Mouse (Mus musculus) kidney, embryonic 16.5 days (tissue): ENCODE measurements around the gene Phf20. TPM values are rescaled to one million over a fixed set of nuclear protein-coding genes. Genes with fewer than 3 reads are reported as not detected.

Source experiments
- ATAC-seq: fragments of 200-750 bp; cut with Nextera tagmentation; 2 replicates; pipeline ENCODE4 v1.8.0; 2017; ENCODE audit warnings: moderate TSS enrichment; ENCODE audit not compliant: low FRiP score, low TSS enrichment
- H3K27ac ChIP-seq: fragments of 300-500 bp; sonication (generic); 2 replicates; pipeline ENCODE4 v1.5.1; 2014; ENCODE audit warnings: low read length
- H3K27me3 ChIP-seq: fragments of 300-500 bp; sonication (generic); 2 replicates; pipeline ENCODE4 v1.6.1; 2014; ENCODE audit warnings: low read length, control low read depth, mixed read lengths; ENCODE audit not compliant: insufficient read depth
- H3K36me3 ChIP-seq: fragments of 300-500 bp; sonication (generic); 2 replicates; pipeline ENCODE4 v1.6.1; 2014; ENCODE audit warnings: low read length, control low read depth, mixed read lengths; ENCODE audit not compliant: insufficient read depth
- H3K4me1 ChIP-seq: fragments of 300-500 bp; sonication (generic); 2 replicates; pipeline ENCODE4 v1.6.1; 2014; ENCODE audit warnings: low read length, control low read depth, mixed read lengths; ENCODE audit not compliant: insufficient read depth
- H3K4me2 ChIP-seq: fragments of 300-500 bp; sonication (generic); replicated peaks from 2 replicates; pipeline ENCODE4 v1.6.1; 2014; ENCODE audit warnings: low read depth, low read length
- H3K4me3 ChIP-seq: fragments of 300-500 bp; sonication (generic); 2 replicates; pipeline ENCODE4 v1.5.1; 2014; ENCODE audit warnings: mild to moderate bottlenecking, low read length
- H3K9ac ChIP-seq: fragments of 300-500 bp; sonication (generic); replicated peaks from 2 replicates; pipeline ENCODE4 v1.6.1; 2014; ENCODE audit warnings: low read length
- H3K9me3 ChIP-seq: fragments of 300-500 bp; sonication (generic); 2 replicates; pipeline ENCODE4 v1.6.1; 2016; ENCODE audit warnings: low read length, control low read depth
- WGBS: fragments of 180-500 bp; shearing (Covaris S2); extraction: QIAGEN DNeasy Blood & Tissue Kit; methylation state at CpG from one replicate; pipeline ENCODE4 v1.1.7; 2014; 5-methylcytosine and 5-hydroxymethylcytosine counted together
- polyA plus RNA-seq: library from polyadenylated mRNA; unstranded; fragments of >200 nt; fragmentation: Nextera tagmentation; extraction: Ambion mirVana; gene quantifications from 2 replicates; pipeline ENCODE4 v1.2.1, GENCODE M21; 2015

The Phf20 gene
- polyA plus RNA-seq, 1 experiment from 2014 or later: 68.2 TPM

GRCm38 (mm10) chr2:156197129-156197911, 1.1 kb downstream of the Phf20 start:
- Histone ChIP-seq H3K9me3 (no peaks in the 10 kb centered on the region), H3K36me3 (peaks cover 4% of the 10 kb centered on the region; the same call in 1 of the 2 replicates), H3K4me1 (peaks cover 35% of the 10 kb centered on the region), H3K27ac (peak overlapping the region; percentile 97), H3K4me2 (peak overlapping the region; percentile 82), H3K27me3 (no peaks in the 10 kb centered on the region), H3K4me3 (peak overlapping the region; percentile 80), H3K9ac (peak overlapping the region; percentile 91)
- no peak for ATAC-seq
- WGBS: 5% methylated on average over 17 of the region's 17 CpGs

- H3K4me3 ChIP-seq: no peak overlapping the region
- H3K9me3 ChIP-seq: no peaks in the 10 kb centered on the region
- peak overlapping the region; percentile 3 for H3K27ac ChIP-seq
- peaks cover 10% of the 10 kb centered on the region; the same call in 1 of the 2 replicates for H3K36me3 ChIP-seq
- 62% methylated on average over 3 of the region's 3 CpGs for WGBS
- no peaks in the 10 kb centered on the region for H3K27me3 ChIP-seq
- peaks cover 45% of the 10 kb centered on the region for H3K4me1 ChIP-seq
- no peak overlapping the region; the same call in 1 of the 2 replicates for H3K9ac ChIP-seq
- peak overlapping the region; percentile 19; the same call in 1 of the 2 replicates for H3K4me2 ChIP-seq
- no peak for ATAC-seq
These were observed 3.7 kb downstream of the Phf20 start for GRCm38 (mm10) chr2:156199944-156200343.

- 87% methylated on average over 4 of the region's 4 CpGs for WGBS
- no peak overlapping the region for H3K4me2 ChIP-seq
These were observed 5.2 kb downstream of the Phf20 start for GRCm38 (mm10) chr2:156201486-156201885.

GRCm38 (mm10) chr2:156202848-156203437, 6.7 kb downstream of the Phf20 start:
- peak; percentile 82 for ATAC-seq
- Histone ChIP-seq H3K9ac (peak overlapping the region; percentile 44; the same call in 1 of the 2 replicates), H3K4me3 (no peak overlapping the region), H3K4me1 (peaks cover 35% of the 10 kb centered on the region), H3K27me3 (no peaks in the 10 kb centered on the region), H3K36me3 (peaks cover 19% of the 10 kb centered on the region; the same call in 1 of the 2 replicates), H3K9me3 (no peaks in the 10 kb centered on the region), H3K4me2 (no peak overlapping the region), H3K27ac (peak overlapping the region; percentile 87)
- WGBS: 46% methylated on average over 3 of the region's 3 CpGs

More at GRCm38 (mm10) chr2:156201486-156201885, 5.2 kb downstream of the Phf20 start:
- ATAC-seq: no peak
- H3K27ac ChIP-seq: no peak overlapping the region
- no peaks in the 10 kb centered on the region for H3K9me3 ChIP-seq
- H3K4me1 ChIP-seq: peaks cover 40% of the 10 kb centered on the region
- H3K36me3 ChIP-seq: peaks cover 14% of the 10 kb centered on the region; the same call in 1 of the 2 replicates
- no peaks in the 10 kb centered on the region for H3K27me3 ChIP-seq
- H3K9ac ChIP-seq: no peak overlapping the region
- H3K4me3 ChIP-seq: no peak overlapping the region

- no peak for ATAC-seq
- Histone ChIP-seq H3K4me2 (no peak overlapping the region), H3K9me3 (no peaks in the 10 kb centered on the region), H3K36me3 (peaks cover 21% of the 10 kb centered on the region; the same call in 1 of the 2 replicates), H3K27ac (no peak overlapping the region), H3K9ac (no peak overlapping the region), H3K27me3 (no peaks in the 10 kb centered on the region), H3K4me1 (peaks cover 26% of the 10 kb centered on the region), H3K4me3 (no peak overlapping the region)
- WGBS: 91% methylated on average over 6 of the region's 6 CpGs
These were observed 7.7 kb downstream of the Phf20 start for GRCm38 (mm10) chr2:156203917-156204316.

- Histone ChIP-seq H3K27ac (no peak overlapping the region), H3K27me3 (no peaks in the 10 kb centered on the region), H3K9ac (no peak overlapping the region), H3K36me3 (peaks cover 7% of the 10 kb centered on the region; the same call in 1 of the 2 replicates), H3K4me1 (no peaks in the 10 kb centered on the region), H3K4me3 (no peak overlapping the region), H3K9me3 (no peaks in the 10 kb centered on the region), H3K4me2 (no peak overlapping the region)
- 85% methylated on average over 1 of the region's 1 CpGs for WGBS
- ATAC-seq: no peak
These were observed 21.5 kb downstream of the Phf20 start for GRCm38 (mm10) chr2:156217786-156218185.

GRCm38 (mm10) chr2:156222100-156222499, 25.8 kb downstream of the Phf20 start:
- Histone ChIP-seq H3K36me3 (peaks cover 31% of the 10 kb centered on the region), H3K4me3 (no peak overlapping the region), H3K9ac (no peak overlapping the region), H3K27me3 (no peaks in the 10 kb centered on the region), H3K27ac (no peak overlapping the region), H3K9me3 (no peaks in the 10 kb centered on the region), H3K4me2 (no peak overlapping the region), H3K4me1 (no peaks in the 10 kb centered on the region)
- no peak for ATAC-seq

GRCm38 (mm10) chr2:156224043-156224442, 27.8 kb downstream of the Phf20 start:
- WGBS: 91% methylated on average over 5 of the region's 5 CpGs
- Histone ChIP-seq H3K27me3 (no peaks in the 10 kb centered on the region), H3K4me2 (no peak overlapping the region), H3K9me3 (no peaks in the 10 kb centered on the region), H3K27ac (no peak overlapping the region), H3K4me3 (no peak overlapping the region), H3K36me3 (peaks cover 33% of the 10 kb centered on the region), H3K4me1 (no peaks in the 10 kb centered on the region), H3K9ac (no peak overlapping the region)
- no peak for ATAC-seq

GRCm38 (mm10) chr2:156227689-156228088, 31.4 kb downstream of the Phf20 start:
- H3K4me1 ChIP-seq: no peaks in the 10 kb centered on the region
- peaks cover 42% of the 10 kb centered on the region for H3K36me3 ChIP-seq
- no peak overlapping the region for H3K4me2 ChIP-seq
- ATAC-seq: no peak
- 86% methylated on average over 1 of the region's 1 CpGs for WGBS
- H3K4me3 ChIP-seq: no peak overlapping the region
- no peak overlapping the region for H3K27ac ChIP-seq
- no peak overlapping the region for H3K9ac ChIP-seq
- H3K27me3 ChIP-seq: no peaks in the 10 kb centered on the region
- H3K9me3 ChIP-seq: no peaks in the 10 kb centered on the region

- 96% methylated on average over 1 of the region's 1 CpGs for WGBS
- Histone ChIP-seq H3K27ac (no peak overlapping the region), H3K4me2 (no peak overlapping the region), H3K9ac (no peak overlapping the region), H3K36me3 (peaks cover 39% of the 10 kb centered on the region), H3K4me3 (no peak overlapping the region), H3K27me3 (no peaks in the 10 kb centered on the region), H3K4me1 (no peaks in the 10 kb centered on the region), H3K9me3 (no peaks in the 10 kb centered on the region)
- no peak for ATAC-seq
These were observed 32.9 kb downstream of the Phf20 start for GRCm38 (mm10) chr2:156229171-156229570.
